Mouse (Mus musculus) cerebellum, adult 11 months (tissue): ENCODE measurements around the gene Cox7a2.
A peak's percentile ranks its signal among the peaks of the same experiment; 100 is the strongest.

Experiments used
- DNase-seq: peaks from one replicate; pipeline ENCODE4 v3.0.0; 2022

The Cox7a2 gene

GRCm38 (mm10) chr9:79730301-79730700 is 29.4 kb downstream of the Cox7a2 start:
- DNase-seq: no peak

DNA sequence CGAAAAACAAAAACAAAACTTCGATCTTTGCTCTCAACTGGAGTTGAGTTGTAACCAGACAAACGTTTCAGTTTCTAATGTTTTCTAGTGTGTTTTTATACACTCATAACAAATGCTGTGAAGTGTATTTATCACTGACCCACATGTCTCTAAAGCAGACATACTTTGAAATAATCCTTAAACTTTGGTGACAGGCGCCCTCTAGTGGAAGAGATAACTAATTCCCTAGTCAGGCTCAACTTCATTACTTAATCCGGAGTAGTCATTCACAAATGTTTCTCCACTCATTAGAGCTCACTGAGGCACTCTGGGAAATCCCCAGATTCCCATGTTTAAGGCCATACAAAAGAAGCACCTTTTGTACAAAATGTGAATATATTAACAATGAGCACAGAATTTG is 36.6 kb downstream of the Cox7a2 start:
- DNase-seq: no peak

- DNase-seq: peak; percentile 25
Measured at GRCm38 (mm10) chr9:79721056-79721455, 38.6 kb downstream of the Cox7a2 start.

GRCm38 (mm10) chr9:79720143-79720542 is 39.5 kb downstream of the Cox7a2 start:
- no peak for DNase-seq

- DNase-seq: no peak
Measured at GRCm38 (mm10) chr9:79719451-79719850, 40.2 kb downstream of the Cox7a2 start.

DNA sequence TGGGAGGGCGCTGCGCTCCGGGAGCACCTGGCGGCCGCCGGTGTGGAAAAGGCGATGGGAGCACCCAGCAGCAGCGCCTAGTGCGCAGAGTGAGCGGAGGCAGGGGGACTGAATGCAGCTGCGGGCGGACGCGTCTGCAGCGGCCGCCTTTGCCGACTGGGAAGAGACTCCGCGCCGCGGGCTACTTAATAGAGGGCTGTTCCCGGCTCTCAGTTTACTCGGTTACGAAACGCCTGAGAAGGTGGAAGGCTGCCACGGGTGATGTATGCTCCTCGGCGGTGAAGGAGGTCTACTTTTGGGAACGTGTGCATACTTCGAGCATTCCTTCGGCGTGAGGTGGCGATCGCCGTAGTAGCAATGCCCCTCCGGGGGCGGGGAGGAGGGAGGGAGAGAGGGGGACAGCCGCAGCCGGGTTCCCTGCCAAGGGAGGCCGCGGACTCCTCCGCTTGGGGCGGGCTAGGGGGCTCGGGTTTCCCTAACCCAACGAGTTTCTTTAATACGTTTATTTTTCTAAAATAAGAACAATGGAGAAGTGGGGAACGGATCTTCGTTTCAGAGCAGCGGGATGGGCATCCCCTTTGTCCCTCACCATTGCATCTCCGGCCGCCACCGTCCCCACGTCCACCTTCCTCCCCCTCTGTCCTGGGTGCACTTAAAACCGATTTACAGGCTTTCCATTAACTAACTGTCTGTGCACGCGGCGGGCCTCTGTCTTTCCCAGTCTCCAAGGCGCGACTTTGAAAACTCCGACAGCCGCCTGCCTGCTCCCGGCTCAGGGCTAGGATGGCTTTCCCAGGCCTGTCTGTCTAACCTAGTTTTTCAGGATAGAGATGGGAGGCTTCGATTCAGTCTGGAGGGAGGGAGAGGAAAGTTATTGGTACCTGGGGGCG is 41.0 kb downstream of the Cox7a2 start, which contains the start of gene Col12a1:
Gene Col12a1, minus strand, starts transcription at position 351 of the 890 bp plus-strand sequence.
- DNase-seq: peak; percentile 14

DNA sequence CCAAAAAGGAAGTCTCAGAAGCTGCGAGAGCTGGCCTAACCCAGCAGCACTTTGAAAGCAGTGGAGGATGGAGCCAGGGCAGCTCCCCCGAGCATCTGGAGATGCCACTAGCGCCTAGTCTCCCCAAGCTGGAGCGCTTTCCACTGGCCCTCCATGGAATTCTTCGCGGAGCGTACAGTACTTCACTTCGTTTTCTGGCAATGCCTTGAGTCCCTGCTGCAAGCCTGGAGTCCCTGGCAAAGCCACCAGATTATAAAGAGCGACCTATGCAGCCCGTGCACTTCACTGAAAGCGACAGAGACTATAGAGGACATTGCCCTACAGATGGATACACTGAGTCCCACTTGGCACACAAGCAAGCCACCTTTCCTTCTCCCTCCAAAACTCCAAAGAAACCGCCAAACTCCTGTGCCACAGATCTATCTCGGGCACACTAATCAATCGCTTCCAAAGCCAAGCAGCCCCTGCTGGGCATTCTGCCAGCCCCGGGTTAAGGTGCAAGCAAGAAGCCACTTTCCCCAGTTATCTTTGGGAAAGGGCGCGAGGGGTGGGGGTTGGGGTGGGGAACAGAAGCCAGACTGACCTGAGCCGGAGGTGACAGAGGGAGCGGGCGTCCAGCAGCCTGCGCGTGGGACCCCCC is 41.7 kb downstream of the Cox7a2 start:
- peak; percentile 8 for DNase-seq

DNA sequence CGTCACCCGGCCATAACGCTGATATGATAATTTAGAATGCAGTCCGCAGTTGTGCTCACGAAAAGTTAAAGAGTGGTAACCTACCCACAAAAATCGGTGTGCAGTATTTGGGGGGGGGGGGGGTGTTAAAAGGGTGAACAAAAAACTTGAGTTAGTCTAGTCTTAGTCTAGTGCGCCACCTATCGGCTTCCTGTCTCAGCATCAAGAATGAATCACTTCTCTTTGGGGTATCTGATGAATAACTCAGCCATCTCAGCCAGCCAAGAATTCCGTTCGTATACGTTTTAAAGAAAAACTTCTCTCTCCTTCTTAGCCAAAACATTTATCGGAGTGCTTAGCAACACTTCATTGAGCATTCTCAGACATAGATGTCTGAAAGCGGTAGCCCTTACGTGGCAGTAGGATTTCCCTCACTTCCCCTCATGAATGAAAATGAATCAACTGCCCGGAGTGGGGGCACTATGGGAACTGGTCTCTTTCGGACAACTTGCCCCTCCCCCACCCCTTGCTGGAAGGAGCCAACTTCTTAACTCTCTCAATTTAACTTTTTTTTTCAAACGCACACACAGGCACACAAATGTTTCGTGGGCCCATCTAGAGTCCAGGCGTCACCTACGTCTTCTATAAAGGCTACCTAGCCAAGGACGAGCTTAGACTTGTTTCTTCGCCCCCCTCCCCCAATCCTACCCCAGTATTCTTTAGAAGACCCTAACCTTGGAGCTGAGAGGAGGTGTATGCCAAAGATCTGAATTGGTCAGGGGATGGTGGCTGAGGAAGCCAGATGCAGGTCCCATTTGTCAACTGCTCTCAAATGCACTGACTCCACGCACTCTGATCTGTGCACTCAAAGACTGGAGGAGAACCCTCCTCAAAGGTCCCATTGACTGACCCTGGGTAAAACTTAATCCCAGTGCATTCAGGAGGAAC is 42.5 kb downstream of the Cox7a2 start:
- peak; percentile 51 for DNase-seq

GRCm38 (mm10) chr9:79716496-79716895 is 43.2 kb downstream of the Cox7a2 start:
- DNase-seq: no peak

- DNase-seq: peak; percentile 12
Measured at GRCm38 (mm10) chr9:79714471-79715045, 45.1 kb downstream of the Cox7a2 start.
